Mouse (Mus musculus) intestine, postnatal 0 days (tissue): ENCODE measurements around the gene Lig3. TPM values are rescaled to one million over a fixed set of nuclear protein-coding genes. Genes with fewer than 3 reads are reported as not detected.
"Not testable (repeated sequence)": the region's sequence is repeated elsewhere in the genome, so short reads cannot be mapped to it uniquely, and the experiment has no call there.

Source experiments
- ATAC-seq: fragments of 200-750 bp; cut with Nextera tagmentation; 2 replicates; pipeline ENCODE4 v1.8.0; 2017; ENCODE audit warnings: mild to moderate bottlenecking, moderate TSS enrichment, moderate library complexity
- H3K27ac ChIP-seq: fragments of 300-500 bp; sonication (generic); 2 replicates; pipeline ENCODE4 v1.5.1; 2014; ENCODE audit warnings: mild to moderate bottlenecking, low read depth, low read length, moderate library complexity
- H3K27me3 ChIP-seq: fragments of 300-500 bp; sonication (generic); replicated peaks from 2 replicates; pipeline ENCODE4 v1.6.1; 2014; ENCODE audit warnings: low read length, mixed read lengths; ENCODE audit not compliant: control insufficient read depth, insufficient read depth
- H3K36me3 ChIP-seq: fragments of 300-500 bp; sonication (generic); 2 replicates; pipeline ENCODE4 v1.6.1; 2014; ENCODE audit warnings: mild to moderate bottlenecking, moderate library complexity; ENCODE audit not compliant: control insufficient read depth, insufficient read depth
- H3K4me1 ChIP-seq: fragments of 300-500 bp; sonication (generic); replicated peaks from 2 replicates; pipeline ENCODE4 v1.6.1; 2014; ENCODE audit warnings: antibody characterized with exemption, low read length, mixed read lengths; ENCODE audit not compliant: control insufficient read depth, insufficient read depth
- H3K4me2 ChIP-seq: fragments of 300-500 bp; sonication (generic); replicated peaks from 2 replicates; pipeline ENCODE4 v1.6.1; 2014; ENCODE audit warnings: low read depth, mild to moderate bottlenecking, moderate library complexity
- H3K4me3 ChIP-seq: fragments of 300-500 bp; sonication (generic); 2 replicates; pipeline ENCODE4 v1.5.1; 2014; ENCODE audit warnings: low read depth, low read length
- H3K9ac ChIP-seq: fragments of 300-500 bp; sonication (generic); 2 replicates; pipeline ENCODE4 v1.6.1; 2014; ENCODE audit warnings: mild to moderate bottlenecking, low read depth, low read length
- H3K9me3 ChIP-seq: fragments of 300-500 bp; sonication (generic); 2 replicates; pipeline ENCODE4 v1.6.1; 2016; ENCODE audit warnings: mixed run types; ENCODE audit not compliant: control insufficient read depth
- CTCF ChIP-seq: sonication (generic); IDR thresholded peaks from 2 replicates; pipeline ENCODE4 v1.5.1; 2016; ENCODE audit warnings: low read depth, mild to moderate bottlenecking, control low read depth, antibody characterized with exemption, moderate library complexity
- WGBS: fragments of 180-500 bp; shearing (Covaris S2); extraction: QIAGEN DNeasy Blood & Tissue Kit; methylation state at CpG from one replicate; pipeline ENCODE4 v1.1.7; 2014; 5-methylcytosine and 5-hydroxymethylcytosine counted together
- polyA plus RNA-seq: library from polyadenylated mRNA; unstranded; fragments of >200 nt; fragmentation: Nextera tagmentation; extraction: Ambion mirVana; gene quantifications from 2 replicates; pipeline ENCODE4 v1.2.1, GENCODE M21; 2015

The Lig3 gene
- polyA plus RNA-seq, 1 experiment from 2014 or later, result 9.2 TPM

DNA sequence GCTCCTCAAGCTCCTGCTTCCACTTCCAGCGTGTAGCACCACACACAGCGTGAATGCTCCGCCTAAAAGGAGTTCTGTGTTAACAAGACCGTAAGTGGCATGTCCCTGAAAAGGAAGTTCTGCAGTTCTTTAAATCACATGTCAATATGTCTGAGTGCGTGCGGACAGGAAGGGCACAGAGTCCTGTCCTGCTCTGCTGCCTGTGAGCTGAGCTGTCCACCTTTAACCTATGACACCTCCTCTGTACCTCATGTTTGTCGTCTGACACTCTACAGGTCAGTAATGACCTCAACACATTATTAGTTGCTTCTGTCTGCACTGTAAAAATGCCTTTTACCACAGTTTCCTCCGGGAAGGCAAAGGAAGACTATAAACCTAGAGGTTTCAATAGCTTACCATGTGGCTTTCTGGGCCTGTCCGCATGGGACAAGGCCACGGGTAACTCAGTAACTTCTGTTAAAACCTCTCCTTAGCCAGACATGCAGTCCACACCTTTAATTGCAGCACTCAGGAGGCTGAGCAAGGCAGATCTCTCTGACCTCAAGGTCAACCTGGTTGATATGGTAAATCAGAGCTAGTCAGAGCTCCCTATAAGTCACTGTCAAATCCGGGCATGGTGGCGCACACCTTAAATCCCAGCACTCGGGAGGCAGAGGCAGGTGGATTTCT, 40.0 kb downstream of the Lig3 start:
- TF ChIP-seq CTCF, result no peak
- no peaks in the 10 kb centered on the region for H3K4me1 ChIP-seq
- H3K9me3 ChIP-seq, result no peaks in the 10 kb centered on the region
- no peak overlapping the region for H3K9ac ChIP-seq
- no peaks in the 10 kb centered on the region for H3K27me3 ChIP-seq
- H3K4me2 ChIP-seq, result no peak overlapping the region
- WGBS, result 47% methylated on average over 13 of the region's 13 CpGs
- peaks cover 13% of the 10 kb centered on the region; the same call in 1 of the 2 replicates for H3K36me3 ChIP-seq
- H3K4me3 ChIP-seq, result no peak overlapping the region
- peak overlapping the region; percentile 62 for H3K27ac ChIP-seq
- ATAC-seq, result peak; percentile 93

DNA sequence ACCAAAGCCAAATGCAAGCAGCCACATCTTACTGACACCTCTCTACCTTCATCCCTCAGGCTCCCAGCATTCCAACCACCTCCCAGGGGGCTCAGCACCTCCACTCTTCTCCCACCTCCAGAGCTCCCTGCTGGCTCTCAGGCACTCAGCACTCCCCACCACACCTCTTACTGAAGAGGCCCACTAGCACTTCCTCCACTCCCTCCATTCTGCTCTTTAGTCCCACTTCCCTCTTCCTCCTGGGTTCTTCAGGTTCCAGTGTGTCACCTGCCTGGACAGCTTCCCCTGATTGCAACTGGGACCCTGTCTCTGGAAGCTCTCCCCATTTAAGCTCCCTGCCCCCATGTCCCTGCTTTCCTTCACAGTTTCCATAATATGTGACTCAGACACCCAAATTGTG, 45.9 kb downstream of the Lig3 start:
- H3K36me3 ChIP-seq, result no peaks in the 10 kb centered on the region
- no peak overlapping the region for H3K4me3 ChIP-seq
- H3K27me3 ChIP-seq, result no peaks in the 10 kb centered on the region
- no peak overlapping the region for H3K9ac ChIP-seq
- H3K9me3 ChIP-seq, result no peaks in the 10 kb centered on the region
- no peak for ATAC-seq
- H3K4me2 ChIP-seq, result no peak overlapping the region
- TF ChIP-seq CTCF, result no peak
- no peak overlapping the region for H3K27ac ChIP-seq
- no peaks in the 10 kb centered on the region for H3K4me1 ChIP-seq

DNA sequence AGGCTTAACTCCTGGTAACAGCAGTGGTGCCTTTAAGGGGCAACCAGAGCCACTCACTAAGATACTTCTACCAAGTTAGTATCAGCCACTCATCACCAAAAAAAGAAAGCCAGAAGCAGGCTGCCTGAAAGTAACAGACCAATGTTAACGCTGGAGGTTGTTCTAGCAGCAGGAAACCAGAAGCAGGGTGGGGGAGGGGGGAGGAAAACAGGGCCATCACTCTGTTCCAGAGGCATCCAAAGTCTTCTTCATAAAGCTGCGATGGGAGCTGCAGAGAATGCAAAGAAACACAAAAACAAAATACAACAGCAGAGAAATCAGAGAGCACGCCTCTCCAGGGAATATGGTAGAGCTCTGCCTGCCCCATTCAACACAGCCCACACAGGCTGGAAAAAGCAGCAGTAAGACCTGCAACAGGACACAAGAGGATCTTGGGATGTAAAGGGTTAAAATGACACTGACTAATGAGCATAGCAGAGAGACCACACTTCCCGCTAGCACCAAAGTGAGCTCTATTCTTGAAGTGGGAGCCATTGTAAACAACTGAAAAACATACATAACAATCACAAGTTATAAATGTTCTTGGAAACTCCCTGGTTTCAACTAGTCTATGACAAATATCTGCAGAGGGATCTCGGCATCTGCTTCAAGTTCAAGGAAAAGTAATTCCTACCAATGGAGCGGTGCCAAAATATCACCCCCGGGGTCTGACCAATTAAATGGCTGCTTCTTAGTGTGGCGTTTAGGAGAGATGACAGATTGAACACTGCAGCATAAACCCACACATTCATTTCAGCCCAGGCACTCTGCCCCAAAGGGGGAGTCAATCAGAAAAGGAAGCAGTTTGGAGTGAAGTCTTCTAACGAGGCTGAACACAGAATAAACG, 50.3 kb downstream of the Lig3 start:
- H3K9ac ChIP-seq, result no peak overlapping the region
- TF ChIP-seq CTCF, result no peak
- H3K4me2 ChIP-seq, result no peak overlapping the region
- H3K4me3 ChIP-seq, result no peak overlapping the region
- H3K4me1 ChIP-seq, result no peaks in the 10 kb centered on the region
- no peak for ATAC-seq
- H3K27ac ChIP-seq, result no peak overlapping the region
- 45% methylated on average over 10 of the region's 10 CpGs for WGBS
- H3K27me3 ChIP-seq, result no peaks in the 10 kb centered on the region
- no peaks in the 10 kb centered on the region for H3K9me3 ChIP-seq
- no peaks in the 10 kb centered on the region for H3K36me3 ChIP-seq

DNA sequence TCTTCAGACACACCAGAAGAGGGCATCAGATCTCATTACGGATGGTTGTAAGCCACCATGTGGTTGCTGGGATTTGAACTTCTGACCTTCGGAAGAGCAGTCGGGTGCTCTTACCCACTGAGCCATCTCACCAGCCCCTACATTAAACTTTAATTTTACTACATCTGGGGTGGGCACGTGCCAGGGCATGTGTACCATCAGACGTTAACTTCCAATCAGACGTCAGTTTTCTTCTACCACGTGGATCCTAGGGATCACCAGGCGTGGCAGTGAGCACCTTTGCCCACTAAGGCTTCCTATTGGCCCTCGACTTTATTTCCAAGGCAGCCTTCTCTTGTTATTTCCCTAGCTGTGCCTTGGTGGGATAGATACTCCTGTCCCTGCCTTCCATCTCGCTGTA, 51.5 kb downstream of the Lig3 start:
- H3K27me3 ChIP-seq, ATAC-seq, H3K4me3 ChIP-seq, H3K27ac ChIP-seq, H3K9me3 ChIP-seq, H3K9ac ChIP-seq, H3K36me3 ChIP-seq, H3K4me1 ChIP-seq, H3K4me2 ChIP-seq: not testable (repeated sequence)
- 71% methylated on average over 9 of the region's 10 CpGs for WGBS

DNA sequence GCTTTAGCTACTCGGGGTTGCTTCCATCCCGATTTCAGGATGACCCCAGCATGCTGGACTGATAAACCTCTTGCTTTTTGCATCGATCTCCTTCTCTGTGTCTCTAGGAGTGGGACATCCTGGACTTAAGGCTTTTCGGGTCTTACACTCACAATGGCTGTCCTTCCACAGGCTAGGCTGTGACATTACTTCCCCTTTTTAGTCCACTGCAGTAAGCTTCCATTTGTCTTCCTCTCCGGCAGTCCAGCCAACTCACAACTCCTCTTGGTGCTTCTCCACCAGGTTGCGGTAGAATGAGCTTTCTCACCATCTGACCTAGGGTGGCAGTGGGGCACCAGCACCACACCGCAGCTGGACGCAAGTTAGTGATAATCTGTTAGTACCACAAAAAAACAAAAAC, 53.0 kb downstream of the Lig3 start:
- no peaks in the 10 kb centered on the region for H3K9me3 ChIP-seq
- ATAC-seq, result no peak
- H3K4me2 ChIP-seq, result no peak overlapping the region
- WGBS, result 56% methylated on average over 8 of the region's 8 CpGs
- no peak overlapping the region for H3K27ac ChIP-seq
- no peaks in the 10 kb centered on the region for H3K27me3 ChIP-seq
- no peaks in the 10 kb centered on the region for H3K36me3 ChIP-seq
- H3K4me1 ChIP-seq, result no peaks in the 10 kb centered on the region
- H3K9ac ChIP-seq, result no peak overlapping the region
- no peak for TF ChIP-seq CTCF
- no peak overlapping the region for H3K4me3 ChIP-seq

DNA sequence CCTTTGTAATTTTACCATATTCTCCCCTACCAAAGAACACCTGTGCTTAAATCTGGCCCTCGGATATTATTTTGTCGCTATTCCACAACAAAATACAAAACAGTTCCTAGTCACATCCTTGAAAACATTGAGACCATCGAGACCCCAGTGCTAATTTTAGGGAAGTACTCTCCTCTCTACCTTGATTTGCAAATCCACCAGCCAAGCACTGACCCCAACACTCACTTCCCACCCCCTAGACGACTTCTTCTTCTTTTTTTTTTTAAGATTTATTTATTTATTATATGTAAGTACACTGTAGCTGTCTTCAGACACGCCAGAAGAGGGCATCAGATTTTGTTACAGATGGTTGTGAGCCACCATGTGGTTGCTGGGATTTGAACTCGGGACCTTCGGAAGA, 53.5 kb downstream of the Lig3 start:
- H3K4me2 ChIP-seq, H3K4me1 ChIP-seq, H3K4me3 ChIP-seq, H3K9ac ChIP-seq, ATAC-seq, H3K36me3 ChIP-seq, H3K27ac ChIP-seq, H3K9me3 ChIP-seq, H3K27me3 ChIP-seq: not testable (repeated sequence)
- WGBS, result 75% methylated on average over 7 of the region's 7 CpGs
